Mouse (Mus musculus) thymus, postnatal 4 days (tissue): ENCODE measurements at regions not wholly inside any gene's neighbourhood (a gene's known extent, or its start where the extent isn't known, plus 50 kb on each side); places are given as distances from the start of the nearest gene placed in this dataset.
A peak's percentile ranks its signal among the peaks of the same experiment; 100 is the strongest.

Experiments
- DNase-seq: peaks from one replicate; pipeline ENCODE4 v3.0.0; 2021

DNA sequence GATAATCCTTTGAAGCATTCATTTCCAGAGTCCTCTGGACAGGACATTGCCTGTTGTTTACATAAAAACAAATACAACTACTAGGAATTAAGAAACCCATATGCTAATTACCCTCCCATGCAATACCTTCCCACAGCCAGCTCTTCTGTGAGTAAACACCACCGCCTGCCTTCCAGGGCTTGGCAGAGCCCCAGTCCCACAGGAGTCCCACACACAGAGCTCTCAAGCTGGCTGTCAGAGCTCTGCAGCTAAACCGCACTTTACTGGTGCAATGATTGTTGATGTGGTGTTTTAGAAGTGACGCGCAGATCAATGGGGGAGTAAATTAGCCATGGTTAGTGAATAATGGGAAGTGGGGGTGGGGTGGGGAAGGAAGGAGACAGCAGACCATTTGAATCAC, 159.6 kb upstream of the Cd180 start:
- DNase-seq = no peak

DNA sequence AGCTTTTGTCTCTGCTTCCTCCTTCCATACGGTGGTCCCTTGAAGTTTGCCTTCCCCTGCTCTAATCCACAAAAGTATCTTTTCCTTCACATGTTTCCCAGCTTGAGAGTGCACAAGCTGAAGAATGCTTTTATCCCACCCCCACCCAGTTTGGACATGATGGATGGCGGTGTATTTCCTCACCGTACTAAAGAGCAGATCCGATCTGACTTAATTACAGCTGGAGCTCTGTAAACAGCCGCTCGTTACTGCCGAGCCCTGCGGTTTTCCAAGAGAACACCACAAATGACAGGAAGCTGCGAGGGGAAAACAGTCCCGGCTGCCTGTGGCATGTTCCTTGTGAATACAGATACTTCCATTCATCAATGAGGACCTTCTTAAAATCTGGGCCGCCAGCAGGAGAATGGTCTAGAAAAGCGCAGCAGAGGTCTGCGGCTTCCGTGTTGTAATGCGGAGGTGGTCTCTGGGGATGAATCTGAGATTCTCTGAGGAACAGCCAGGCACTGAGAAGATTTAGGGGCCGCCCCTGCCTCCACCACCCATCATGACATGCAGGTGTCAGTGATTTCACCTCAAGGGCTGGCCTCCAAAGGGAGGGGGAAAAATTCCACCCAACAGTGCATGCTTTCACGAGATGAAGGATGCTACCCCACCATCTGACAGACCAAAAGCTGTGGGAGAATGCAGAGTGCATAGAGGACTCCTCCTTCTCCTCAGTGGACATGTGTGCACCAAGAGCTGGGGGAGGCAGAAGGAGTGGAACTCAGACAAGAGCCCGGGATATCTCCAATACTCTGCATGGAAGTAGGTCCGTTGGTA, 155.7 kb upstream of the Cd180 start:
- peak; percentile 16 for DNase-seq

DNA sequence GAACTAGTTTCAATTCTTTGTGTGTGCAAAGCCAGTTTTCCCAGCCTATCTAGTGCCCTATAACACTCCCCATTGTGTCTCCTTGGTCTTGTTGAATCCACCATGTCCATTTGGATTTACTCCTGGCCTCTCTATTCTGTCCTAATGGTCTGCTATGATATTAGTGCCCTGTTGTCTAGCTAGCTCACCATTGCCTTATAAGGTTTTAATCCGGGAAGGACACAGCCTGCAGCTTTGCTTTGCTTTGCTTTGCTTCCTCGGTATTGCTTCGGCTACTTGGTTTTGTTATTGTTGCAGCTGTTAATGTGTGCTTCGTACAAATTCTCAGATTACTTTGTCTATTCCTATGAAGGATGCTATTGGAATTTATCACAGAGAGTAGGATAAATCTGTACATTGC, 152.9 kb upstream of the Cd180 start:
- DNase-seq = no peak

DNA sequence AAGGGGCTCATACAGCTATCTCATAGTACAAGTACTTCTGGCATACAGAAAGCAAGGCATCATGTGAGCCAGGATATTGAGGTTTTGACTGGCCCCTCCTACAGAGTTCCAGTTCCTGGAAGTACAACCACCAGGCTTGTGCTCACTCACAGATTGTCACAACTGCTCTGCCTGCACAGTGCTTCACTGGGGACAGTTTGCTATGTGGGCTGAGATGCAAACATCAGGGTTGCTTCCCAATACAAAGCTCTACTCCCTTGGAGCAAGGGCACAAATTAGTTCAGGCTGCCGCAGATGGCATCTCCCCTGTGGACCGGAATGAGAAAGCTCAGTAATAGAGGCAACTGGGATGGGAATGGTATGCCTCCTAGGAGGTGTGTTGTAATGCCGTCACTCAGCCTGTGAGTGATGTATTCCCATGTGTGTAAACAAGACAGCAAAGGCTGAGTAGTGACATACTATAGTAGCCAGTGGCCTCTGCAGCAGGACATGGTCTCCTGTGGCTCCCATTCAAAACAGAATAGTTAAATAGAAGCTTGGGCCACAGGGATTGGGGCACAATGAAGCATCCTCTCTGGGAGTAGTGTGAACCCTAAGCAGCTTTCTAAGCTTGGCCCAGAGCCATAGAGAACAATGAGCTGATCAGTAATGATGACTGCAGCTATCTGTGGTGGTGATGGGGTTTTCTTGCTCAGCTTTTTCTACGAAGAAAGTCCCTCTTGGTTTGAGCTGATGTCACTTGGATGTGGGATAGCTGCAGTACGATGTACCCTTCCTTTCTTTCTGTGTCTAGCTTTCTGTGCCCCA, 148.8 kb upstream of the Cd180 start:
- DNase-seq = no peak

DNA sequence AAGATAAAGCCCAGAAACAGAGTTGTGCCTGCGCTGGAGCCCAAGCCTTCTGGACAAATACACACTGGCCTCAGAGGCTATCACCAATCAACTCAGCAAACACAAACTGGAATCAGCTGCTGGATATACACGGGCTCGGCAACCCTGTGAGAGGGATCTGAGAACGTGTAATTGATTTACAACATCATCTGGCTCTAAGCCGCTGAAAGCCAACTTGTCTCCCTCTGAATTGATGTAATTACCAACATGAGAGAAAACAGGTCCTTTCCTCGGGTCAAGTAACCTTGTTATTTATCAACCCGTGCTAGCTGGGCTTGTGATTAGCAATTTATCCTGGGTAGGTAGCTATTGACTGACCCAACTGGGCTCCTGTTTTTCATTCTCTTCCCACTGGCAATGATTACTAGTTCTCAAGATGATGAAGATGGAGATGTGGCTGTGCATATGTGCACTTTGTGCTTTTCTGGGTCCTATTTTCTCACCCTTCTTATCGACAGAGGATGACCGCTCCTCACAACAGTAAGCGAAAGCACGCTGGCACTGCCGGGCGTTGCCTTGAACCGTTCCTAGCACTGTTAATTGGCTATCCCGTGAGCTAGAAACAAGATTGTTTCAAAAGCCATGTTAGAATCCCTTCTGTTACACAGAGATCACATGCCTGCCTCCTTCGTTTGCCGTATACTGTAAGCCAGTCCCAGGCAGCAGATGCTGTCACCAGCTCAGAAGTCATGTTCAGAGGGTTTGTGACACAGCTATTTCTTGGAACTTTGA, 147.3 kb upstream of the Cd180 start:
- DNase-seq = no peak

DNA sequence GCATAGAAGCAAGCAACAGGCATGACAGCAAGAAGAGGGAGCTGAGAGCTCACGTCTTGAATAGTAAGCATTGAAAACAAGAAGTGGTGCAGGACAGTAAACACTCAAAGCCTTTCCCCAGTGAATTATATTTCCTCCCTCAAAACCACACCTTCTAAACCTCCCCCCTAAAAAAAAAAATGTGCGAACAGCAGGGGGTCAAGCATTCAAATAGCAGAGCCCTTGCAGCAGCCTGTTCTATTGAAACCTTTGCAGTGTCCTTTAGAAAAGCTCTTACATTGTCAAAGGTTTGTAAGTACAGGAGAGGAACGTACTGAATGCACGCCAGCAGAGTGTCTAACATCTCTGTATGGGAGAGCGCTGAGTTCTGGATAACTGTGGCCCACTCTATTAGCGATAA, 145.1 kb upstream of the Cd180 start:
- no peak for DNase-seq

DNA sequence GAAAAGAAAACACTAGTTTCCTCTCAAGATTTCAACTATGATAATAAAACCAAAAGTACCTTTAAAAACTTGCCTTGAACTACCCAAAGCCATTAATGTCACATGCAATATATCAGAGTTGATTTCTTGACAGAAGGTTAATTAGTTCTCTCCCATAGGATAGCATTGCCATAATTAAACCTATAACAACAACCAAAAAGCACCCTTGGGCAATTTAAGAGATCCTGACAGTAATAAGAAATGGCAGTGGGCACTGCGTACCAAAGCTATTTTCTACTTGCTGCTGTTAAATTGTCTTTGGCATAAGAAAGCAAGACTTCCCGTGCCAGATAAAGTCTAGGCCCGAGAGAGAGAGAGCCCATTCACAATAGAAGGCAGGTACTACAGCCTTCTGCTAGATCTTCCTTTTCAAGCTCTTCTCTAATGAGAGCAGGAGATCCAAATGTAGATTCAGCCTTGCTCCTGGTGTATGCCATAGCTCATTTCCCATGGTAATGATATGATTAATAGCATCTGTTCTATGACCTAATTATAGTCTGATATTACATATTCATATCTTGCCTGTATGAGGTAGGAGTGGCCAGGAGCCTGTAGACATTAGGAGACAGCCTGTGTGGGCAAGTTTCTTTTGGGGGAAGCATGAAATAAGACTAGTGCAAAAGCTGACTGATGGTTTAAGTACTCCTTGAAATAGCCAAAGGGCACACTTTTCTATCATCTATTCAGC, 126.3 kb upstream of the Cd180 start:
- no peak for DNase-seq

DNA sequence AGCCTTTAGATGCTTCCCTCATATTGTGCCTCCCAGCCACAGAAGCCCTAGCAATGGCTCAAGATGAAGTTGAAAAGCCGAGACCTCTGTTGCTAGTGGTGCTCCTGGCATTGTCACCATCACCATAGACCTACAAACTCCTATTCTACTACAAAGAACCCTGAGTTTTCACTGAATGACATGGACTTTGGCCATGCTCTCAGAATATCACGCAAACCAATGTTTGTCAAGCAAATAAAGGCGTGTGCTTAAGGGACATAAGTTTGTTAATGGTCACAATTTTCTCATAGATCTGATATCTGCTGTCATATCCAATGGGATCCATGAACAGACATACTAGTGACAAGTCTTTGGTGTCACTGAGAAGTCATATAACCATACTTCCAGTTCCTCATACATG, 123.8 kb upstream of the Cd180 start:
- DNase-seq = no peak

DNA sequence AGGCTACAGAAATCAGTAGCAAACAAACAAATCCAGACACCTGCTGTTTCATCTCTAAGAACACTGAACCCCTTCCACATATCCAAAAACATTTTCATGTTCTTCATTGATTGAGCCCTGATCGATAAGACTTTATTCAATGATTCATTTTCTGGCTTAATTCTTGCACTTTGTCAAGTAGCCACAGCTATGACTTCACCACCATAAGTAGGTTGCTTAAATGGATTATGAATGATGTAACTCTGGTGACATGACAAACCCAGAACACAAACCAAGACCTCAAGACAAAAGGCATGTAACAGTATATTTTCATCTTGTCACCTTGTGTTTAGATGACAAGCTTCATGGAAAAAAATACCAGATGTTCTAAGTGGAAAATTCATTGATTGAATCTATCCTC, 123.1 kb upstream of the Cd180 start:
- no peak for DNase-seq

DNA sequence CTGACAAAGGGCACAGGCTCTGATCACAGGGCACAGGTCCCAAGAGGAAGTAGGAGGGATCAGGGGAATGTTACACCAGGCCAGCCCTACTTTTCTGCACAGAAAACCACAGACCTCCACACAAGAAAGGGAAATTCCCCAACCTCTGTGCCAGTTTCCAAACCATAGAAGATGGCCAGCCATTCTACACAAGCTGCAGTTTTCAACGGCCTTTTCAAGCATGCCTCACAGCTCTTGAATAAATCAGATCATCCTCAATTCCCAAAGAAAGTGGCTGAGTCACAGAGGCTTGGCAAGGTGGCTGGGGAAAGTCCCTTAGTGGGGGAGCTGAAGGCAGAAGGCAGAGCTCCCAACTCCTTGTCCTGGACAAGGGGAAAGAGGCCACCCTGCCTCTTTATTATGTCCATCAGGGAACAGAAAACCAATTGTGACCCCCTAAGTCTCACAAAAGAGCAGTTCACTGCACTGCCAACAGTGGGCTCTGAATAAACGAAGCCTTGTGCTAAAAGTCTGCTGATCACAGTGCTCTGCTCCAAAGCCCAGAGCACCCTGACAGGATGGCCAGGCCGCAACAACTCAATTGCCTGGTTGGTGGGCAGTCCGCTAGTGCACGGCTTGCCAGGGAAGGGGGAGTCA, 120.0 kb upstream of the Cd180 start:
- no peak for DNase-seq

DNA sequence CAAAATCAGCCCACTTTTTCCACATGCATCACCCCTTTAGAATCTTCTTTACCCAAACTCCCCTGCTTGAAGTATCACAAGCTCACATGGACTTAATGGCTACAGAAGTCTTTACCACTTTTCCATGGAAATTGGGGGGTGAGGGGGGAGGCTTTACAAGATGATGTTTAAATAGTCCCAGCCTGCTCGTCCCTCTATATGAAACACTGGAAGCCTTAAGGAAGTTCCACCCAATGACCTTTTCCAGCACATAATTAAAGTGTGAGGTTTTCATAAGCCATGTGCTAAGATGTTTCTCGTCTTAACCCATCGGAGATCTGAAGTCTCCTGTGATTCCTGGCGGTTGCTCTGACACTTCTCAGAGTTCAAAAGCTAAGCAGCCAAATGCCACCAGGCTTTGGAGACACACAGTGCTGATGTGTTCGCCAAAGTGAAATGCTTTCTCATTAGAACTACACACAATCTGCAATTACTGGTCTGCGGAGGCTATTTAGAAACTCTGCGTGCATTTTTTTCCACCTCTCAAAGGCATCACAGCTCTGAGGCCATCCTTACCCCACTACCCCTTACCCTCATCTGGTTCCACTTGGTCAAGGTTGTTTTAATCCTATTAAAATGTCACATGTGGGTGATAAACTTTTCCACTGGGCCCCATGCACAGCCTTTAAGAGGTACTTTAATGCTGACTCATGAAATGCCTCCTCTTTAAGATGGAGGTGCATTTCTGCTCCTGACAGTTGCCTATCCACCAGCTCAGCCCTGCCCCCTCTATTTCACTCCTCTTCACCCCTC, 116.3 kb upstream of the Cd180 start:
- no peak for DNase-seq

DNA sequence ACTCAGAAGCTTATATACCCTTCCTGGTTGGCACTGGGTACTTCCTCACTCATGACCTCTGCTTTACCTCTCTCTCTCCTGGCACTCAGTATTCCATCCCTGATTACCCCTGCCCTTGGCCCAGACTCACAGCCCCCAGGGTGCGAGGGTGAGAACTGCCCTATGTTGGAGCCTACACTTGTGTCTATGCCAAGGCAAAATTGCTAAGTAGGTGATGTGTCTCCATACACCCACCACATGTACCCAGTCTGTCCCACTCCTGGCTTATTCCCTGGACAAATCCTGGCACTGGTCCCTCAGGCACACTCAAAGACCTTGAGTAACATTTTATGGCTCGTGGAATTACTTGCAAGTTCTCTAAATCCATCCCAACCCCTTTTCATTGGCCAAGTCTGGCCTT, 114.5 kb upstream of the Cd180 start:
- DNase-seq = no peak

DNA sequence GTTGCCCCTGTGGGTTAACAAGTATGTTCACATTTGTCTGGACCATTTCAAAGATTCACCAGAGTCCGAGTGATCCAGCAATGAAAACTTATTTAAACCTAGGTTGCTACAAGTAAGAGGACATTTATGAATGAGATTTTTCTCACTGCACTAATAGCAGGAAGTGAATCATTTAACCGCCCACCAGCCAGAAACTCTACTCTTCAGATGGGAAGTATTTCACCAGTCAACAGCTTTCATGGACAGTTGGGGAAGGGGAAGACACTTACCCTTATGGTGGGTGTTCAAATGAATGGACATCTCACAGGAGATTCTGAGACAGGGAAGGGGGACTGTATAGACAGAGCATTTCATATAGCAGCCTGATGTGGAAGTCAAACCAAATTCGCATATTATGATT, 113.7 kb upstream of the Cd180 start:
- no peak for DNase-seq

DNA sequence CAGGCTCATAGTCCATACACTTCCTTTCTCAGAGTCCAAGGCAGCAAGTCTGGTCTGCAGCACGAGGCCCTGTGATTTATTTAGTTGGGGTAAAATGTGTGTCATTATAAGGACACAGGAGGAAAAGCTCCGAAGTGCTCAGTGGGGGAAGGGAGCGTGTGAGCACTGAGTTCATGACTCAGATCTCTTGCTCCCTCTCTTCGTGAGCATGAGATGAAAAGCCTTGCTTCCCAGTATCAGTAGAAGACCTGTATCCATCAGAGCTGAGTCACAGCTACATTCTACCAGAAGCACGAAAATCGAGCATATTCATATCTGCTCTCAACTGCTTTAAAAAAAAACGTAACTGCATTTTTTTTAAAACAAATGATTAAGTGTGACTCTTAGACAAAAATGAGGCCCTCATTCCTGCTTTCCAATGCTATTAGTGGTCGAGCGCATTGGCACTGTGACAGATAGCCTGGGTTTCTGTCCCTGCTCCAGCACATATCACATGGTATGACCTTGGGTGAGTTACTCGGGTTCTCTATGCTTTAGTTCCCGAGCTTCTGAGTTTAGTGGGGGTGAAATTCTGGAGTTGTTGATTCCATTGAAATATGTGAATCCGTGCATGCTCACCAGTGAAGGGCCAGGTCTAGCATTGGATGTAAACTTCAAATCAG, 109.2 kb upstream of the Cd180 start:
- DNase-seq = no peak

DNA sequence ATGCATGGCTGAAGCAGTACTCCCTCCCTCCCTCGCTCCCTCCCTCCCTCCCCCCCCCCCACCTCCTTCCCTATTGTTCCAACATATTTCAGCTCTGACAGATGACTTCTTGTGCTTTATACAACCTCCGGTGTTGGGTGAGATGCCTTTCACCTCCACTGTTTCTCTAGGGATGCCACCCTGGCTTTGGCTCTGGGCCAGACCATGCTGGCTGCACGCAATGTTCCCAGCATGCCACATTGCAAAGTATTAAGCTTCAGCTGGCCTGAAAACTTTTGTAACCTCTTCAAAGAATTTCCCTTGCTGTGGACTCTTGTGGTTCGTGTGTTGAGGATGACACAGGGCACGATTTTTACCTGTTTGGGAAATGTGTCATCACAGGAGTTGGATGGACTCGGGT, 107.1 kb upstream of the Cd180 start:
- no peak for DNase-seq

DNA sequence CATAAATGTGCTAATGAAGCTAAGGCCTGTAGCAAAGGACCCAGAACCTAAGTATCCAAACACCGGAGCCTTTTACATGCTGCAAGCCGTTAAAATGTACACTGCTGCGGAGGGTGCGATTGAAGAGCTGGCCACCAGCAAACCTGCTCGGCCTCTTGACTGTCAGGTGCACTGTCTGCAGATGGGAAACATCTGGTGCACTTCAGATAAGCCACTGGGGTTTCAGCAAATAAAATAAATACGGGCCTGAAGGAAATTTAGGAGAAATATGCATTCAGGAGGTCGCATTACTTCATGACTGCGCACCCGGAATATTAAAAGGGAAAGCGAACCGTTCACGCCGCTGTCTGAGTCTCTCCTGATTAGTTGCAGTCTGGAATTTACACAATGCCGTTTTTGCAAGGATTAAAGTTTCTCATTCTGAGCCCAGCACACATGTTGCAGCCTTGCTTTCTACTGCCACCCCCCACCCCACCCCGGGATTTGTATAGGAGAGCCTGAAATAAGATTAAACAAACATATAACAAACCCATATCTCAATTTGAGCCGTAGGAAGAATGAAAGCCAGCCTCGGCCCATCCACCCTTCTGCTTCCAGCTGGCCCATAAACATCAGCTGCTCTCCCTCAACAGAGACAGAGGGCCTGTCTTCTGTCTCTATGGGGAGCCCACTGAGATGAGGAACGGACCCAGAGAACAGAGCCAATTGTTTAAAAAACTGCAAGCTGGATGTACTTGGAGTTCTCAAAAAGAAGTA, 103.5 kb upstream of the Cd180 start:
- no peak for DNase-seq

DNA sequence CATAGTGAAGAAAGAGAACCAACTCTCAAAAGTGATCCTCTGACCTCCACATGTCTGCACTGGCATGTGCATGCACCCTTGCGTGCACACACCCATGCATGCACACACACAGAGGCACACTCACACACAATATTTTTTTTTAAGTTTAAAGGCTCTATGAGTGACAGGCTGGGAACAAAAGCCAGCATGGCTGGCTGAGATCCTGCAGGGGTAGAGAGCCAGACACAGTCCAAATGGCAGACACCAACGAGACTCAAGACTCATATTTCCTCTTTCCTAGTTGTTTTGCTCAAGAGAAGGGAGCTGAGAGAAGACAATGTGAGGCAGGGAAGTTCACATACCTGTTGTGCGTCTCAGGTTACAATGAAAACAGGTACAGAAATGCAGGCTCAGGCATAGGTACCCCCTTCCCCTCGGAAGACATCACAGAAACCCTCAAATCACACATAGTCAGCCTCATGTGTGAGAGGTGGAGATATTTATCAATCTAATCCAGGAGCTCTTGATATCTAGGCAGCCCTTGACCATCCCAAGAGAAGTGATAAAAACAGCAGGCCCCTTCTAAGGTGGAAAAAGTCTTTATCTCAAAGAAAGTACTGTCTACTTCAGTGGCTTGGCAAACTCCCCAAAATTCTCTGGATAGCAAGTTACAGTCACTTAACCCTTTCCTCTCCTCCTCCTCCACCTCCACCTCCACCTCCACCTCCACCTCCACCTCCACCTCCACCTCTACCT, 101.4 kb upstream of the Cd180 start:
- DNase-seq = no peak

DNA sequence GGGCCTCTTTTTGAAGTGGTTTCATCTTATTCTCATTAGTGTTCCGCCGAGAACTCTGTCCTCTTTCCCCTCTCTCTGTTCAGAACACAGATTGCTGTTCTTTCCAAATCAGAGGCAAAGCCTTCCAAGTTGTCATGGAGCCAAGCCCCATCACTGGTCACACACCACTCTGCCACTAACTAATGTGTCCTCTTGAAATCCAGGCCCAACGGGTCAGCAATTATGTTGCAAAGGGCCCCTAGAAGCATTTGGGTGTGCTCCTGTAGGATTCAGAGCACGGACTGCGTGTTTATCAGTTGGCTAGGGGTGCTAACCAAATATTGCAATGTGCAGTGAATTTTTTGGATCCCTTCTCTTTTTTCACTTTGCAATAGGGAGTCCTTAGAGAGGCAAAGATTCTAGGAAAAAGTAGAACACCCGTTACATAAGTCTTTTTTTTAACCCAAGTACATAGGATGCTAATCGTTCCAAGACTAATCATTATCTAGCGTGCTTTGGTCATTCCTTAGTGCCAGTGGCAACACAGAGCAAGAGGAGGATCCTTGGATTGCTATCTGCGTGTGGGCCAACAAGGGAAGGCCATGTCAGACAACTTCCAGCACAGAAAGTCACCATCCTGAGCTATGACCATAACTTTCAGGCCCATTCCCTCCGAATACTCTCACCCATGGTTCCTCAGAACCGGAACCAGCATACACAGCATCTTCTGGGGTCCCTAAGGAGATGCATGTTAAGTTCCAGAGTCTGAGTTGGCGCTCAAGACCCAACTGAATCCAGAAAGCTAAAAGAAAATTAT, 99.8 kb upstream of the Cd180 start:
- DNase-seq = no peak

DNA sequence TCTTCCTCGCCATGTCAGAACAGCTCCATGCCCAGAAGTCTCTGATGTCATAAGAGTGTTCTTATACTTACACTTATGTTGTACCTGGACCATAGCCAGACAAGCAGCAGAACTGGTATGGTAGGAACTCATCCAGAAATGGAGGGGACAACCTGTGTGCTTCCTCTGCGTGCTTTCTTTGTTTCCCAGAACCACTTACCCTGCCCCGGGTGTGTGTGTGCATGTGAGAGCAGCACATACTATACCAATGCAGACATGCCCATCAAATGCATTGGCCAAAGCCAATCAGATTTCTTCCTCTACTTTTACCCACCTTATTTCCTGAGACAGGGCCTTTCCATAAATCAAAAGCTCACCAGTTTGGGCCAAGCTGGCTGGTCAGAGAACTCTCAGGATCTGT, 99.2 kb upstream of the Cd180 start:
- DNase-seq = no peak
